Mouse (Mus musculus) thymus, postnatal 4 days (tissue): ENCODE measurements around the gene Tm7sf3.

Experiments used
- DNase-seq: peaks from one replicate; pipeline ENCODE4 v3.0.0; 2021

Gene Tm7sf3

DNA sequence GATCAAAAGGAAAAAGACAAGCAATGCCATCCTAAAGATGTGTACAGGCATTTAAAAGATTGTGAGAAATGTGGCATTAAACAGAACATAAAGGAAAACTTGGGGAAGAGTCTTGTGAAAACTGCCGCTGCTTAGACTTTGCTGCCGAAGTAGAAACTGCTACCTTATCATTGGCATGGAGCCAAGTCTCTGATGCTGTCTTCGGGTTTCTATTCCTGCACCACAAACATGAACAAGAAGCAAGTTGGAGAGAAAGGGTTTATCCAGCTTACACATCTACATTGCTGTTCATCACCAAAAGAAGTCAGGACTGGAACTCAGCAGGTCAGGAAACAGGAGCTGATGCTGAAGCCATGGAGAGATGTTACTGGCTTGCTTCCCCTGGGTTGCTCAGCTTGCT, 10.6 kb upstream of the Tm7sf3 start:
- no peak for DNase-seq

DNA sequence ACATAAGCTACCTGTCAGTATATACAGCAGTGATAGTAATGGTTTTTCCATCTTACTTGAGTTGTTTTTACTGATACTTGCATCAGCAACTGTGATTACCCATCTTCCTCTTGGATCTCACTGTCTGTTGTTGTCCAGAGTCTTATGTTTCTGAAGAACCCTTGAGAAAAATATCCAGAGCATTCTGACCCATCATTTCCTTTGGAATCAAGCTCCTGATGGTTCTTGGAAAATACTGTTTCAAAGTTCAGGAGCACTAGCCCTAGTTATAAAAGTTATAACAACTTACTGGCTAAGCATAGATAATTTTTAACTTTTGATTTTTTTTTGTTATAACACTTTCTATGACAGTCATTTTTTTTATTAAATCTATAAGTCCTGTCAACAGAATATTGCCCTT, 8.8 kb upstream of the Tm7sf3 start:
- DNase-seq = no peak

DNA sequence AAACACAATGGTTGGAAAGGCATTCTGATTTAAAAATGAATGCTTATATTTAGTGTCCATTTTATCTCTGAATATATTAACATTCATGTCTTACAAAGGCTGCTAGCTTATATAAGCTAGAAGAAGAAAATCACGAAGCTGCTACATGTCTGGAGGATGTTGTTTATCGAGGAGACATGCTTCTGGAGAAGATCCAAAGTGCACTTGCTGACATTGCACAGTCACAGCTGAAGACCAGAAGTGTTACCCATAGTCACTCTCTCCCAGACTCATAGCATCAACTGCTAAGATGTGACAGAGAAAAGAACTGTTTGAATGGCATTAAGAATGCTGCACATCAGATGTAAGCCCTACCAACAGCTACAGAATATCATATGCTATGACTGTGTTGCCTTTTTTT, 7.4 kb upstream of the Tm7sf3 start:
- no peak for DNase-seq

DNA sequence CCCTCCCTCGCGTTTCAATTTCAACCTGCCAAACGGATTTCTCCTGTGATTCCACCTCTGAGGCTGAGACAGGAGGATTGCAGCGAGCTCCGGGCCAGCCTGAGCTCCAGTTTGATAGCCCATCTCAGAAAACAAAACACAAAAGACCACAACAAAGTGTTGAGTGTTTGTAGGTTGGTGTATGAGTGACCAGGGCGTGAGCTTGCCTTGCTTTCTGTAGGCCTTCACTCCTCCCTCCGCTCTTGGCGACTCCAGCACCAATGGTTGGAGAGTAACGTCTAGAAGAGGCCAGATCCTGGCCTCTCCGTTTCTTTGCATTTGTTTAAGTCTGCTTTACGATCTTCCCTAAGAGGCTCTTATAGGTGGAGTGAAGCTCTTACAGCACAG, 553 bp upstream of the Tm7sf3 start:
- DNase-seq = no peak

DNA sequence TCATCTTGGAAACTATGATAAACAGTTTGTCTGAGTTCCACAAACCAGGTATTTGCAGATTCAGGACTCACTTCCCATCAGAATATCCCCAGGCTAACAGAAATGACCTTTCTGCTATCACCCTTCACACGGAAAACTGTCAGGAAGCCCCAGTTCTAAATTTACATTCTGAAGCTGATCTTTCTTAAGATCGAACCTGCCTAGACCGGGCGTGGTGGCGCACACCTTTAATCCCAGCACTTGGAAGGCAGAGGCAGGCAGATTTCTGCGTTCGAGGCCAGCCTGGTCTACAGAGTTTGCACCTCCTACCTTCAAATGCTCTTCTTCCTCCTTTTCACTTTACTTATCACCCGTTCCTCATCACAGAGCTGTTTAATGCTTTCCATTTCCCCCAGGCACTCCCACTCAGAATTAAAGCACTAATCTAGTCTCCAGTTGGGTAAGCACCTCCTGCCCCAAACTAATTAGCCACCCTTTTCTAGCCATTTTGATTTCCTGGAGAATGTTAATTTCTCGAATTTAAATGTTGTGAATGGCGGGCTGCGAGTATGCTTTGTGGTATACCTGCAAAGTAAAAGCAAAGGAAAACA, 908 bp downstream of the Tm7sf3 start:
- DNase-seq = no peak

DNA sequence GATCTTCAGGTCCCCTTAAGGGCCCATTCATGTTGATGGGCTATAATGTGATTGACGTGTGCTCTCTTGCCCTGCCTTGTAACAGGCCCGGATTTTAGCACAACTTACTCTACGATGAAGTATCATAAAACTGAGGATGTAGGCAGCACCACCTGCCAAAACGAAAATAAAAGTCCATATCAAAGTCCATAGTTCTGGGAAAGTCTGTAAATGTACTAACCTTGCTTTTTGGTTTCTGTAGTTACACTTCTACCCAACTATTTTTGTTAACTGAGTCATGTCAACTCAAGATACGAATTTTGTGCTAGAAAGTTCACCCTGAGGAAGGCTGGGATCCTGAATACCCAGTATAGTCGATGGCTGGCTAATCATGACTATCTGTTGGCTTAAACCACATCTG, 1.6 kb downstream of the Tm7sf3 start:
- DNase-seq = no peak

DNA sequence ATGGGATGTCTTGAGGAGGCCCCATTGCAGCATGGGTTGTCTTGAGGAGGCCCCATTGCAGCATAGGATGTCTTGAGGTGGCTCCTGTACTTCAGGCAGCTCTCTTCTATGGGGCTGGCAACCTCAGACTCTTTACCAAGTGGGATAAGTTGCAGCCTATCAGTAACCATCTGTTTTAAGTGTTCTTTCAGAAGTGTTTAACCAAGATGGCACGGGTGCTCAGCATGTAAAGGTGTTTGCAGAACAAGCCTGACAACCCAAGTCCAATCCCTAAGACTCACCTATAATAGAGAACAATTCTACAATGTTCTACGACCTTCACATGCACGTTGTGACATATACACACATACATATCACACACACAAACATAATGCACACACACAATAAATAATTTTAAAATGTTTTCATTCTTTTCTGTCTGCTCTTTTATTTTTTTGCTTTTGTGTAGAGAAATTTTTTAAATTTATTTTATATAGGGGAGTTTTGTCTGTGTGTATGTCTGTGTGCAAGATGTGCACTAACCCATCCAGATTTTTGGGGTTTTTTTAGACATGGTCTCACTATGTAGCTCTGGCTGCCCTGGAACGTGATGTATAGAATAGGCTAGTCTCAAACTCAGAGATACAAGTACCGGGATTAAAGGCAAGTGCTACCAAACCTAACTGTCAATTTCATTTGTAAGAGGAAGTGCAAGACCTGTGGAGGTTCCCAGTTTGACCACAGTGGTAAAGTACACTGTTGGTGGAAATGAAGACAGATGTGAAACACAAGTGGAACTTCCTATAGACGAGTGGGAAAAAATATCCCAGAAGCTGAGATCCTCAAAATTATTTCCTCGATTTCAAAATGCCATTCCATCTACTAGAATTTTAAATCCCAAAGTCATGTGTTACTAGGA, 2.3 kb downstream of the Tm7sf3 start:
- no peak for DNase-seq

DNA sequence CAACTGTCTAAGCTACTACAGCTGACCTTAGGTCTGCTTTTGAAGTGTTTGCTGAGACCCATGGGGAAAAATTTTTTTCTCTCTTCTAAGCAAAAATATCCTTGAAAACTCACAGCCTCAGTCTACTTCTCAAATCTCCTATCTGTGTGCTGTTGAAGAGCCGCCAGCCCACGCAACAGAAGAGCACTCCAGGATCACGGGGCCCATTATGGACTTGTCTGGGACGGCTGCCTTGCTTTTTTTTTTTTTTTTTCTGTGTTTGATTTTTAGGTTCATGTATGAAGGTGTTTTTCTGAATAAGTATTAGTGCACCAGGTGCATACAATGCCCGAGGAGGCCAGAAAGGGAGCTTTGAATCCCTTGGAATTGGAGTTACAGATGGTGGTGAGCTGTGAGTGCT, 6.1 kb downstream of the Tm7sf3 start:
- no peak for DNase-seq

DNA sequence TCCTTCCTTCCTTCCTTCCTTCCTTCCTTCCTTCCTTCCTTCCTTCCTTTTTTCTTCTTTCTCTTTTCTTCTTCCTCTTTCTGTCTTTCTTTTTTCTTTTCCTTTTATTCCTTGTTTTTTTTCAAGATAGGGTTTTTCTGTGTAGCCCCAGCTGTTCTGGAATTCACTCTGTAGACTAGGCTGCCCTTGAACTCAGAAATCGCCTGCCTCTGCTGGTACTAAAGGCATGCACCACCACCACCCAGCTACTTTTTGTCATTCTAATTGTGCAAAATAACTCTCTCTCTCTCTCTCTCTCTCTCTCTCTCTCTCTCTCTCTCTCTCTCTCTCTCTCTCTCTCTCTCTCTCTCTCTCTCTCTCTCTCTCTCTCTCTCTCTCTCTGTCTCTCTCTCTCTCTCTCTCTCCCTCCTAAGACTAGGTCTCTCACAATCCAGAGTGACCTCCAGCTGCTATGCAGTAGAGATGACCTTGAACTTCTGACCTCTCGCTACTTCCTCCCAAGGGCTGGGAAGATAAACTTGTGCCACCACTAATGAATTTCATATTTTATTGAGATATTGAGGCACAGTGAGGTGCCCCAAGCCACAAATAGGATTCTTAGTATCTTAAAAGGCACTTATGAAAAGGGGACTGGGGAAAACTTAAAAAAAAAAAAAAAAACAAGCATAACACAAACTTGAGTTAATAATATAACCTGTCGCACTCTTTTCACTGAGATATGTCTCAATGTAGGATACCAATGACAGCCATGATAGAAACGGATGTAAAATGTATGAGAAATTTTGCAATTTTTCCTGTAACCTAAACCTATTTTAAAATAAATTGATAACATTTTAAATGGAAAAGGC, 7.6 kb downstream of the Tm7sf3 start:
- DNase-seq = no peak

DNA sequence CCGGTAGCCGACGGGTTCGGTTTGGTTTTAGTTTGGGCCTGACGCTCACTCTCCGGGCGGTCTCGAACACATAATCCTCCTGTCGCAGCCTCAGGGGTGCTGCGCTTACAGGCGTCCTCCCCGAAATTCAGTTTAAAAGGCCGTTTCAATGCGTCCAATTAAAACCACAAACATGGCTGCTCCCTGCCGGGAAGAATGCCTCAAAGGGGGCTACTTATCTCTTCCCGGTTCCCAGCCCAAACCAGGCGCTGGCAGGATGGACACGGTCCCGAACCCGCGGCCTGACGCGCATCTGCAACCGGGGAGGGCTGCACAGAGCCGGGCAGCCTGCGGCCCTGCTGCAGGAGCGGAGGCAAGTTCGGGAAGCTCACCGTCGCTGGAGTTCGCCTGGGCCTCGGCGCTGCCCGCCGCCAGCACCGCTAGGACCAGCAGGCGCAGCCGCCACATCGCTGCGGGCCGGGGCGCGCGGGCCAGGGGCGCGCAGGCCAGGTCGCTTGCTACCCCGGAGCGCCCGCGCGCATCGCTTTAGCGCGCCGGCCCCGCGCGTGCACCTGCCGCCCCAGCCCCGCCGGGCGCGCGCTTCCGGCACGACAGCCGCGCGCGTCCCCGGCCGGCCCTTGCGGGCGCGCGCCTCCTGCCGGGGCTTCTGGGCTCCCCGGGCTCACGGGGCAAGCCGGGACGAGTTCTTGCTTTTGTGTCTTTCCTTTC, 8.5 kb downstream of the Tm7sf3 start:
- peak; percentile 90 for DNase-seq

DNA sequence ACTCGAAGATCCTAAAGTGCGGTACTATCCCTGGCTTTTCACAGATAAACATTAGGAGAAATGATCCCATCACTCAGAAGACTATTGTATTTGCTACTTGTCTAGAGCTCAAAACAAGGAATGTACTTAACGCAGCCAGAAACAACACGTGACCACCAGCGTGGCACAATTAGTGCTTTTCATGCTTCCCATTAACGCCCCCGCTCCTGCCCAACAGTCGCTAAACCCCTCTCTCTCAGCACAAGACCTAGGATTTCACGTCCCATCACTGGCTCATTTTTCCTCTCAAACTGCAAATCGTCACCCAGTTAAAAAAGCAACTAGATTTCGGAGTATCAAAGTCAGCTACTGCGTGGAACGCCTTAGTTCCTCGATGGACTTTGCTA, 9.0 kb downstream of the Tm7sf3 start:
- no peak for DNase-seq

DNA sequence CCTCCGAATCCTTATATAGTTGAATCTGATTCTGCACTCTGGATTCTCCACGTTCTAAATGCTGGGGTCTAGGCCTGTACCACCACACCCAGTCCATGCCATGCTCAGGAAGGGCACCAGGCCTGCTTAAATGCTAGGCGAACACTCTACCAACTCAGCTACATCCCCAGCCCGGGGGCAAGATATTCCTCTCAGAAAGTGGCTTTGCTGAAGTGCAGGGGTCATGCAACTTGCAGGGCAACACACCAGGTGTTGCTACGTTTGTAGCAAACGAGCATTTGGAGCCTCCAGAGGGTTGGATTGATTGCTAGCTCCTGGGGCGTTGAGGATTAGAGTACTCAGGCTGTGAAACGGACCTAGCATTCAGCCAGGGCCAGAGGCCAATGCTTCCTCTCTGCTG, 9.5 kb downstream of the Tm7sf3 start:
- peak; percentile 19 for DNase-seq

DNA sequence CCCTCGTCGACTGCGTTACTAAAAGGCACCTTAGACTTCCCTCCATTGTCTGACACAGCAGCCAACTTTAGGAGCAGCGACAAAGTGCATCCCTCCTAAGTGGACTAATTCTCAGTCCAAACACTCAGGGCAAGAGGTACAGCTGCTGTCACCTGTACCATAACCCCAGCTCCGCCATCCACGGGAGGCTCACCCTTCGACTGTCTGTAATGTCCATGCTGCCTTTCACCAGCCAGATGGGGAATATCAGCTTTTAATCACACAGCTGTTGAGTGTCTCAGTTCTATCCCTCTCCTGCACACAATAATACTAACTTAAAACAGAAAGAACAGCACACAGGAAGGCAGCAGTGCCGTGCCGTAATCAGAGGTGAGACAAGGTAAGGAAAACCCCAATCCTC, 10.2 kb downstream of the Tm7sf3 start:
- DNase-seq = no peak

DNA sequence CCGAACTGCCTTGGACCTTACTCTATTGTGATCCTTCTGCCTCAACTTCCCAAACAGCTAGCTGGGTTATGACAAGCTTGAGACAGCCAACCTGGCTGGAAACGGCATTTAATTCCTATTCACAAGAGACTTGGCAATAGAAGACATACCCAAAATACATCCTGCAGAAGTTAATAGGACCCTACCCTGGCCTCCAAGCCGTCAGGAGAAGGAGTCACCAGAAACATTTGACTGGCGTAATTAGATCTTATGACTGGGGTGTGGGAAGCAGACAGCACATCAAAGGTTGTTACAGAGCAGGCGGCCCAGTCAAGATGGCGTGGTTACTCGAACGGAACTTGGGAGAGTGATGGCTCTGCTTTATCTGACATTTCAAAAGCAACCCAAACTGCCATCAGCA, 10.8 kb downstream of the Tm7sf3 start:
- DNase-seq = no peak

DNA sequence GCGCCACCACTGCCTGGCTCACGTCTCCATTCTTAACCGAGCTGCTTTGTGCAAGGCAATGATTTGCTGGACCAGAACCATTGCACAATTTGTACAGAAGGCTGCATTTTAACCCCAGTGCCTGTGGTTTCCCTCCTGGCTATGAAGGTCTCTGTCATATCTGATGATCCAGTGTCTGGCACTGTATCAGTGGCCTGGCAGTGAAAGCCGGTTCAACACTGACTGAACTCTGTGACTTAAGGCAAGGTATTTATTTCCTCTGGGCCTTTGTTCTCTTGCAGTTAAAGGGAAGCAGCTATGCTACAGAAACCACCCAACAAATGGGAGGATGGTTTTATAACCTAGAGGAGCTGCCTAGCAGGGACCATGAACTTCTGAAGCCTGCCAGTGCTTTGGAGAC, 11.7 kb downstream of the Tm7sf3 start:
- DNase-seq = no peak

DNA sequence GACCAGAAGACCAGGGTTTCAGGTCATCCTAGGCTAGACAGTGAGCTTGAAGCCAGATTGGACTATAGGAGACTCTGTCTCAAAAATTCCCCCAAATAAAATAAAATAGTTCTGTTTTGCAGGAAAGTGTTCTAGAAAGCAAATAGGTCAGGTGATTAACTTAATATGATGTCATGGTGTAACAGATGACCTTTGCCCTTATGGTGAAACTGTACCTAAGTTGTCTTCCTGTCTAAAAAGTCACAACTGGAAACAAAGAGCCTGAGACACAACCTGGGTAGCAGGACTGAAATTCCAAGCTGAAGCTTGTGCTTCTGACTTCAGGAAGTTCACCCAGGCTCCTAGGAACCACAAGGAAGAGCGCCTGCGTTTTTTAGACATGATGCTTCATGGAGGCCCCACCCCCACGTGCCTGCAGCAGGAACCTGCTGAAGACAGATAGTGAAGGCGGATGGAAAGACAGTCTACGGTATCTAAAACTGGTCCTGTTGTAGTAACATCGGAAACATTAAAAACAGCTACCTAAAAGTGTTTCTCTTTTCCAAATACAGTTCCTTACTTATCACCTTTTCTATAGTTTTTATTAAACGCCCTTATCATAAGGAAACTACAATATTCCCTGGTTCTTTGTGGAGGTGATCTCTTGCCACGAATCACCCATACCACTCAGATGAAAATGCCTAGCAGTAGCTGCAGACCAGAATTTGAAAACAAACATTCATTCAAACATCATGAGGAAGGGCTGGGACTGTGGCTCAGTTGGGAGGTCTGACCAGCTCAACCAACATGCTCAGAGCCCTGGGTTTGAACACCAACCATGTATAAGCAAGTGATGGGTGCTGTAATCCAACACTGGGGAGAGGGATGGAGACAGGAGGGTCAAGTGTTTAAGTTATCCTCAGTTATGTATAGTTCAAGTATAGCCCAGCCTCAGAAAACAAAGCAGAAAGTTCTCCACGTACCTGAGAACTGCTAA, 12.6 kb downstream of the Tm7sf3 start:
- no peak for DNase-seq

DNA sequence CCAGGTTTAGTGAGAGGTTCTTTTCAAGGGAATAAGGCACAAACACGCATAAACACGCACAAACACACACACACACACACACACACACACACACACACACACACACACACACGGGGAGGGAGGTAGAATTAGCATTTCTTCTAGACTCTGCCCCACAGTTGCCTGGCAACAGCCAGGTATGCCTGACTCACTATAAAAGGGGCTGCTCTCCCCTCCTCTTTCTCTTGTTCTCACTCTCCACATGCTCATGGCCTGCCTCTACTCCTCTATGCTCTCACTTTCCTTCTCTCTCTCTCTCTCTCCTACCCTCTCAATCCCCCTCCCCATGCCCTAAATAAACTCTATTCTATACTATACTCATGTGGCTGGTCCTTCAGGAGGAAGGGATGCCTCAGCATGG, 14.5 kb downstream of the Tm7sf3 start:
- DNase-seq = no peak

DNA sequence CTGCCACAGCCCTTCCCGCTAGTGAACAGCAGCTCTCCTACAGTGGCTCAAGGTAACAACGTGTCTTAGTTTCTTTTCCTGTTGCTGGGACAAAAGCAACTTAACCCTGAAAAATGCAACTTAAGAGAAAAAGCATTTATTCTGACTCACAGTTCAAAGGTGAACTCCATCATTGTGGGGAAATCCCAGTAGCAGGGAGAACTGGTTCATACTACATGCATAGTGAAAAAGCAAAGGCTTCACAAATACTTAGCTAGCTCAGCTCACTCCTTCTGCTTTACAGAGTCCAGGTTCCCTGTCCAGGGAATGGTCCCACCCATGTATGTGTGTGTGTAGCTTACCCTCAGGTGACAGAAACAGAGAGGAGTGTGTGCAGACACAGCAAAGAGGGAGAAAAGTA, 26.0 kb downstream of the Tm7sf3 start:
- no peak for DNase-seq

DNA sequence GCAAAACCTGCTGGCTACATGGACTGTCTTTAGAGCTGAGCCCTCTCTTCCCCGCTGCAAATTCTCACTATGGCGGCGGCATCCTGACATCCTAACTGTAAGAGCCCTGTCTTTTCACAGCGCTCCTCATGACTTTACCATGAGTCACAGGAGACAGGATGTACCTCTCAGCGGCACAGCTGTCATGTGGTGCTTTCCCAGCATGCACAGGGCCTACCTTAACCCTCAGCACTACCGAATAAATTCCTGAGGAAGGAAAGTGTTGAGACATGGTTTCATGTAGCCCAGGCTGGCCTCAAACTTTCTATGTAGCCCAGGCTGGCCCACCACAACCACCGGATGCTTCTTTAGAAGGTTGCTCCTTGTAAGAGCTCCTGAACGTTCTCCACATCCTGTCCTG, 26.7 kb downstream of the Tm7sf3 start:
- no peak for DNase-seq

DNA sequence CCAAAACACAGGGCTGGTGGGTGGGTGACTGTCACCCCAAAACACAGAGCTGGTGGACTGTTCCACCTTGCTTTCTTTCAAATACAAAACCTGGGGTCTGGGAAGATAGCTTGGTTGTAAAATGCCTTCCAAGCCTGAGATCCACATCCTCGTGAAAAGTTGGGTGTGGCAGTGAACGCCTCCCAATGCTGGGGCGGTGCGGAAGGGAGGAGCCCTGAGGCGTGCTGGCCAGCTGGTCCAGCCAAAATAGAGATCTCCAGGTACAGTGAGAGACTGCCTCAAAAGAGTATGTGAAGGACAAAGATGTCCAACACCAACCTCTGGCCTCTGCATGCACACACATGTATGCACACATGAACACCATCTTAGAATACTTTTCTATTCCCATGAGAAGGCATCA, 28.1 kb downstream of the Tm7sf3 start:
- DNase-seq = no peak

DNA sequence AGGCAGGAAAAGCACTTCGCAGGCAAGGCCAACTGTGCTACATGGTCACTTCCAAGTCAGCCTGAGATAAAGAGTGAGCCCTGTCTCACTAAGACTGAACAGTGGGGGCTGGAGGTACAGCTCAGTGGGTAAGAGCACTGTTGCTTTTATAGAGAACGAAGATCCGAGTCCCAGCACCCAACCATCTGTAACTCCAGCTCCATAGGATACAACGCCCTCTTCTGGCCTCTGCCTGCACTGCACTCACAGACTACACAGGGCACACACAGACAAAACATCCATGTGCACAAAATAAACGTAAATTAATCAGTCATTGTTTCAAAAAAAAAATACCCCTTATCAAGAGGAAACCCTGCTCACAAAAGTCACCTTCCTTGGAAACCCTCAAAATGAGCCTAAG, 28.7 kb downstream of the Tm7sf3 start:
- no peak for DNase-seq

DNA sequence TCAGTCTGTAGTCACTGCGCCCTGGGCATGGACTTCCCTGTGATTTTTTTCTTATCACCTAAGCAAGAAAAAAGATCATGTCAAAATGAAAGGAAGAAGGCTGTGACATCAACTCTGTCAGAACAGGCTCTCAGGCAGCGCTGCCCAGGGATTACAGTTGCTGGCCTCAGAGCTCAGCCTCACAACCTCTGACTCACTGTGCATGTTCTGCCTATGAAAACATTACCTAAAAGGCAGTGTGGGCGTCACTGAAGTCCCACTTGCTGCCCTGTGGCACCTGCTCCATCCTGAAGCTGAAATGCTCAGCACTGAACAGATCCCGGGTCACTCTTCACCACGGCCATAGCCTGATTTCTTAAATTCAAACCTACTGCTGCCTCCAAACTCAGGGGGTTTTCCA, 29.9 kb downstream of the Tm7sf3 start:
- no peak for DNase-seq
